Mouse (Mus musculus): ENCODE measurements around the gene Mgat4b. TPM values are rescaled to one million over a fixed set of nuclear protein-coding genes. Genes with fewer than 3 reads are reported as not detected.

The Mgat4b gene
- polyA plus RNA-seq, 1 experiment from 2014 or later, result 41.3 TPM

DNA sequence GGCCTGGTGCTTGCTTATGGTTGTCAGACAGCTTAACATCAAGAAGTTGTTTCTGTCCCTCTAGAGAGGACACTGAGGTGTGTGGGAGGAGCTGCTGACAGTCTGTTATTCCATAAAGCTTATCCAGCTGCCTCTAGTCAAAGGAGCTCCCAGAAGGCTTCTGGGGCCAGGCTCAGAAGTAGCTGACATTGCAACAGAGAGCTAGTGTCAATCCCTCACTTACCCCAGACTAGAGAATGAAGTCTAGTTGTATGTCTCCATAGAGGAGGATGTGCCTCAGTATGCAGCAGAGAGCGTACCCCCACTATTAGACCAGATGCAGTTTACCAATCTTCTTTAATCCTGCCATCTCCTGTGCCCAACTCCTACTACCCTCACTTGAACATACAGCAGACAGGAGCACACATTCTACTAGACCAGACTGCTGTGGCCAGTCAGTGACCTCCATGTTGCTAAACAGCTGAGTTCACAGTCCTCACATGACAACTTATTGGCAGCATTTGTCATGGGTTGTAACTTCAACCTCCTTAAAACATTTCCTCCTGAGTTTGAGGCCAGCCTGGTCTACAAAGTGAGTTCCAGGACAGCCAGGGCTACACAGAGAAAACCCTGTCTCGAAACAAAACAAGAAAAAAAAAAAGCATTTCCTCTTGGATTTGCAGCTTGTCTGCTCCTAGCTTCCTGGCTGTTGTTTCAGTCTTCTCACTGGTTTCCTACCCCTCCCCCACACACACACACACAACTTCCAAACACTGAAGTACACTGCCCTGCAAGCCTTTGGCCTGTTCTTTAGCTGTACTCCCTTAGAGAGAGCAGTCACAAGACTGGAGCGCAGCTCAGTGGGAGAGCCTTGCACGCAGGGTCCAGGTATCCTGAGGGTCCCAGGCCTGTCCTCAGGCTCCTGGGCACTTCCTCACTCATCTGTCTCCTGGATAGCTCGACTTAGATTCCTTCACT, 31.9 kb upstream of the Mgat4b start:
- H3K27me3 ChIP-seq (ENCODE audit: control insufficient read depth, insufficient read depth, low read length), result no peaks in the 10 kb centered on the region
- ATAC-seq (ENCODE audit: low FRiP score, low TSS enrichment) (no peak), DNase-seq (no peak)
- no peak overlapping the region for H3K4me3 ChIP-seq (replicated peaks; ENCODE audit: low read depth, low read length)
- H3K36me3 ChIP-seq (ENCODE audit: control insufficient read depth, insufficient read depth, low read length), result peaks cover 48% of the 10 kb centered on the region
- H3K4me1 ChIP-seq (ENCODE audit: control insufficient read depth, insufficient read depth, low read length), result peaks cover 5% of the 10 kb centered on the region; the same call in 1 of the 2 replicates
- 89% methylated on average over 5 of the region's 5 CpGs for WGBS
- no peaks in the 10 kb centered on the region for H3K9me3 ChIP-seq (ENCODE audit: control insufficient read depth, low read length)
- no peak overlapping the region for H3K27ac ChIP-seq (replicated peaks; ENCODE audit: low read depth, low read length)
- no peak overlapping the region for H3K9ac ChIP-seq (replicated peaks; ENCODE audit: low read length)
- no peak overlapping the region for H3K4me2 ChIP-seq (ENCODE audit: low read length)

DNA sequence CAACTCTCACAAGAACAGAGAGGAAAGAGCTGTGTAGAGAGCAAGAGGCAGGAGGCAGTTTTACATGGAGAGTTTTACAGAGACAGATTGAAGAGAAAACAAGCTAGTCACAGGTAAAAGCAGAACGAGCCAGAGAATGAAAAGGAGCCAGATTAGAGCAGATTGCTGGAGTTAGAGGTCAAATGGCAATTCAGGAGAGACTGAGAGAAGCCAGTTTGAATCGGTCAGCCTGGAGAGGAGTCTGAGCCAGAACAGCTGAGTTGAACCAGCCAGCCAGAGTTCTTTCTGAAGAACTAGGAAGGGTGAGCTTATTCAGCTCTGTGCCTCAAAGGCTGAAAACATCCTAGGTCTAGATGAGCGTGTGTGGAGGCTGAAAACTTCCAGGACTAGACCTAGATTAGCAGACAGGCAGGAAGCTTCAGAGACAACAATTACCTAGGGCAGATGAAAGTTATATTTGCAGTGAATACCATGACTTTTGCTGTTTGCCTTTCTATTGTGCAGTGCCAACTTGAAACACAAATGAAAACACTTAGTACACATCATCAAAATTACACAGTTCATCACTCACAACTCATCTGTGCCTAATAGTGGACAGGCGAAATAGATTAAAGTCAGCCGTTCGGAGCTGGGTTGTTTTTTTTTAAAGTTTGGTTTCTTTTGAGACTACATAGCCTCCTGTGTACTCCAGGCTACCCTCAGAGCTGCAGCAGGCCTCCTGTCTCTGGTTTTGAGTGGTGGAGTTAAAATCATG, 30.0 kb upstream of the Mgat4b start:
- DNase-seq (no peak), ATAC-seq (ENCODE audit: low FRiP score, low TSS enrichment) (no peak)
- Histone ChIP-seq H3K27me3 (ENCODE audit: control insufficient read depth, insufficient read depth, low read length) (no peaks in the 10 kb centered on the region), H3K9ac (replicated peaks; ENCODE audit: low read length) (no peak overlapping the region), H3K4me3 (replicated peaks; ENCODE audit: low read depth, low read length) (no peak overlapping the region), H3K36me3 (ENCODE audit: control insufficient read depth, insufficient read depth, low read length) (peaks cover 51% of the 10 kb centered on the region), H3K27ac (replicated peaks; ENCODE audit: low read depth, low read length) (no peak overlapping the region), H3K4me1 (ENCODE audit: control insufficient read depth, insufficient read depth, low read length) (peaks cover 1% of the 10 kb centered on the region; the same call in 1 of the 2 replicates), H3K9me3 (ENCODE audit: control insufficient read depth, low read length) (no peaks in the 10 kb centered on the region), H3K4me2 (ENCODE audit: low read length) (no peak overlapping the region)
- 83% methylated on average over 6 of the region's 6 CpGs for WGBS

- no peak overlapping the region for H3K9ac ChIP-seq (replicated peaks; ENCODE audit: low read length)
- DNase-seq, result no peak
- no peak for ATAC-seq (ENCODE audit: low FRiP score, low TSS enrichment)
- H3K4me2 ChIP-seq (ENCODE audit: low read length), result no peak overlapping the region
- WGBS, result 93% methylated on average over 4 of the region's 4 CpGs
- H3K4me1 ChIP-seq (ENCODE audit: control insufficient read depth, insufficient read depth, low read length), result no peaks in the 10 kb centered on the region
- no peaks in the 10 kb centered on the region for H3K9me3 ChIP-seq (ENCODE audit: control insufficient read depth, low read length)
- no peak overlapping the region for H3K27ac ChIP-seq (replicated peaks; ENCODE audit: low read depth, low read length)
- H3K4me3 ChIP-seq (replicated peaks; ENCODE audit: low read depth, low read length), result no peak overlapping the region
- H3K27me3 ChIP-seq (ENCODE audit: control insufficient read depth, insufficient read depth, low read length), result no peaks in the 10 kb centered on the region
- peaks cover 50% of the 10 kb centered on the region for H3K36me3 ChIP-seq (ENCODE audit: control insufficient read depth, insufficient read depth, low read length)
Observed at GRCm38 (mm10) chr11:50182702-50183101, 28.0 kb upstream of the Mgat4b start.

GRCm38 (mm10) chr11:50184788-50185187, 25.9 kb upstream of the Mgat4b start:
- H3K36me3 ChIP-seq (ENCODE audit: control insufficient read depth, insufficient read depth, low read length), result peaks cover 40% of the 10 kb centered on the region
- no peaks in the 10 kb centered on the region for H3K27me3 ChIP-seq (ENCODE audit: control insufficient read depth, insufficient read depth, low read length)
- H3K4me1 ChIP-seq (ENCODE audit: control insufficient read depth, insufficient read depth, low read length), result no peaks in the 10 kb centered on the region
- WGBS, result 93% methylated on average over 3 of the region's 3 CpGs
- ATAC-seq (ENCODE audit: low FRiP score, low TSS enrichment) (no peak), DNase-seq (no peak)
- H3K9me3 ChIP-seq (ENCODE audit: control insufficient read depth, low read length), result no peaks in the 10 kb centered on the region
- no peak overlapping the region for H3K4me2 ChIP-seq (ENCODE audit: low read length)
- H3K9ac ChIP-seq (replicated peaks; ENCODE audit: low read length), result no peak overlapping the region
- no peak overlapping the region for H3K27ac ChIP-seq (replicated peaks; ENCODE audit: low read depth, low read length)
- H3K4me3 ChIP-seq (replicated peaks; ENCODE audit: low read depth, low read length), result no peak overlapping the region

DNA sequence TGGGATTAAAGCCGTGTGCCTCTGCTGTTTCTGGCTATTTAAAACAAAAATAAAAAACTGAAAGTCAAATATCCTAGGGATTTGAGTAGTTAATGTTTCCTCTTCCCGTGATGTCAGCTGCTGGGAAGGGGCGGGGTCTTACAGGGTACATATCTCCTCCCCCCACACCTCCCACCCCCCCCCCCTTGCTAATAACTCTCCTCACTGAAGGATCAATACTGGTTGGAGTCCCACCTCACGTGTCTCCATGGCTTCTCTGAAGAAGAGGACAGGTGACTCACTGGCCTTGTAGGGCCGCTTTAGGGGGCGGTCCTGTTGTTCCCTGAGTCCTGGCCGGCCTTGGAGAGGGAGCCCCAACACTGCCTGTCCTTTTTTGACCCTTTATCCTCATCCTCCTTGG, 22.0 kb upstream of the Mgat4b start:
- no peak for ATAC-seq (ENCODE audit: low FRiP score, low TSS enrichment)
- Histone ChIP-seq H3K4me3 (replicated peaks; ENCODE audit: low read depth, low read length) (no peak overlapping the region), H3K27me3 (ENCODE audit: control insufficient read depth, insufficient read depth, low read length) (no peaks in the 10 kb centered on the region), H3K27ac (replicated peaks; ENCODE audit: low read depth, low read length) (no peak overlapping the region), H3K4me2 (ENCODE audit: low read length) (no peak overlapping the region), H3K9ac (replicated peaks; ENCODE audit: low read length) (no peak overlapping the region), H3K36me3 (ENCODE audit: control insufficient read depth, insufficient read depth, low read length) (peaks cover 32% of the 10 kb centered on the region), H3K4me1 (ENCODE audit: control insufficient read depth, insufficient read depth, low read length) (no peaks in the 10 kb centered on the region), H3K9me3 (ENCODE audit: control insufficient read depth, low read length) (no peaks in the 10 kb centered on the region)
- 85% methylated on average over 7 of the region's 7 CpGs for WGBS
- DNase-seq, result no peak

GRCm38 (mm10) chr11:50190362-50190761, 20.3 kb upstream of the Mgat4b start:
- H3K9ac ChIP-seq (replicated peaks; ENCODE audit: low read length), result no peak overlapping the region
- no peak overlapping the region for H3K4me3 ChIP-seq (replicated peaks; ENCODE audit: low read depth, low read length)
- H3K27ac ChIP-seq (replicated peaks; ENCODE audit: low read depth, low read length), result no peak overlapping the region
- peaks cover 42% of the 10 kb centered on the region for H3K36me3 ChIP-seq (ENCODE audit: control insufficient read depth, insufficient read depth, low read length)
- 91% methylated on average over 4 of the region's 4 CpGs for WGBS
- H3K9me3 ChIP-seq (ENCODE audit: control insufficient read depth, low read length), result no peaks in the 10 kb centered on the region
- no peaks in the 10 kb centered on the region for H3K4me1 ChIP-seq (ENCODE audit: control insufficient read depth, insufficient read depth, low read length)
- no peak for ATAC-seq (ENCODE audit: low FRiP score, low TSS enrichment)
- H3K4me2 ChIP-seq (ENCODE audit: low read length), result no peak overlapping the region
- DNase-seq, result no peak
- H3K27me3 ChIP-seq (ENCODE audit: control insufficient read depth, insufficient read depth, low read length), result no peaks in the 10 kb centered on the region

- H3K27me3 ChIP-seq (ENCODE audit: control insufficient read depth, insufficient read depth, low read length), result no peaks in the 10 kb centered on the region
- H3K9me3 ChIP-seq (ENCODE audit: control insufficient read depth, low read length), result no peaks in the 10 kb centered on the region
- peaks cover 44% of the 10 kb centered on the region for H3K36me3 ChIP-seq (ENCODE audit: control insufficient read depth, insufficient read depth, low read length)
- no peaks in the 10 kb centered on the region for H3K4me1 ChIP-seq (ENCODE audit: control insufficient read depth, insufficient read depth, low read length)
- H3K27ac ChIP-seq (replicated peaks; ENCODE audit: low read depth, low read length), result no peak overlapping the region
- 91% methylated on average over 3 of the region's 3 CpGs for WGBS
- no peak for DNase-seq
- no peak overlapping the region for H3K4me2 ChIP-seq (ENCODE audit: low read length)
- no peak overlapping the region for H3K4me3 ChIP-seq (replicated peaks; ENCODE audit: low read depth, low read length)
- no peak for ATAC-seq (ENCODE audit: low FRiP score, low TSS enrichment)
- no peak overlapping the region for H3K9ac ChIP-seq (replicated peaks; ENCODE audit: low read length)
Observed at GRCm38 (mm10) chr11:50192278-50192677, 18.4 kb upstream of the Mgat4b start.

GRCm38 (mm10) chr11:50194070-50194469, 16.6 kb upstream of the Mgat4b start:
- Histone ChIP-seq H3K36me3 (ENCODE audit: control insufficient read depth, insufficient read depth, low read length) (peaks cover 50% of the 10 kb centered on the region), H3K4me3 (replicated peaks; ENCODE audit: low read depth, low read length) (no peak overlapping the region), H3K27me3 (ENCODE audit: control insufficient read depth, insufficient read depth, low read length) (no peaks in the 10 kb centered on the region), H3K9me3 (ENCODE audit: control insufficient read depth, low read length) (no peaks in the 10 kb centered on the region), H3K27ac (replicated peaks; ENCODE audit: low read depth, low read length) (no peak overlapping the region), H3K4me1 (ENCODE audit: control insufficient read depth, insufficient read depth, low read length) (no peaks in the 10 kb centered on the region), H3K9ac (replicated peaks; ENCODE audit: low read length) (no peak overlapping the region), H3K4me2 (ENCODE audit: low read length) (no peak overlapping the region)
- WGBS, result 78% methylated on average over 7 of the region's 7 CpGs
- DNase-seq, result no peak
- no peak for ATAC-seq (ENCODE audit: low FRiP score, low TSS enrichment)
